13 mouse cellular contexts compared by ENCODE assay signal in the genomic region with DNA sequence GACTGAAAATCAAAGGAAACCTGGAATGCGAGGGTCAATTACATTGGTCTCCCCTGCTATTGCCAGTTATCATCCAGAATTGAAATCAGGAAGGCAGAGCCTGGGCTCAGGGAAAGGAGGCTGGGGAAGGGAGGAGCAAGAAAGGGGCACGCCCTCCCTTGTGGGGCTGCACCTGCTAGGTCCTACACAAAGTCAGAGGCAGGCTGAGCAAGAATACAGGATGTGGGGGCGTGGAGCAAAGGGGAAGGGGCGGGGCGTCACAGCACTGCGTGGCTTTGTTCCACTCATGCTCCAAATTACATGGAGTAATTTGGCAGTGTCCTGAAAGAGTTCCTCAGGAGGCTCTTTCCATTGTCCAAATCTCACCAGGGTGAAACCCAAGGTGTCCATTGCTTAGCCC.
A peak's percentile ranks its signal among the peaks of the same experiment; 100 is the strongest.
DNase-seq lines count a peak whose midpoint lies in the region; ATAC-seq and TF ChIP-seq lines count a peak whose summit lies in the region.
"Had no signal": no experiment of that assay in that cellular context is flagged by ENCODE, and none has a peak within 500 bp of the region (broad histone marks: within the 10 kb centered on the region; RNA-seq: fewer than 3 reads in every experiment).

No protein-coding gene starts in this region.

- ATAC-seq in forebrain, embryonic 15.5 days (replicated peaks) = peak; percentile 64
- peak; percentile 71 for ATAC-seq in midbrain, embryonic 16.5 days
- no peak for ATAC-seq in erythroblast, adult 5-6 weeks (replicated peaks; ENCODE audit: low FRiP score, poor library complexity, severe bottlenecking)
- no peak for ATAC-seq in intestine, embryonic 15.5 days

- WGBS in forebrain, embryonic 15.5 days = 46% methylated on average over 6 of the region's 6 CpGs
- WGBS in midbrain, embryonic 16.5 days = 42% methylated on average over 6 of the region's 6 CpGs
- 50% methylated on average over 6 of the region's 6 CpGs for WGBS in cerebellum, adult 2 months
- WGBS in intestine, embryonic 15.5 days = 54% methylated on average over 6 of the region's 6 CpGs

- no peak overlapping the region for H3K4me3 ChIP-seq in forebrain, embryonic 15.5 days
- no peak overlapping the region for H3K4me3 ChIP-seq in midbrain, embryonic 16.5 days (ENCODE audit: low read depth, low read length)
- H3K4me3 ChIP-seq in cerebellum, adult 2 months (replicated peaks; ENCODE audit: insufficient read depth, low read depth, low read length) = no peak overlapping the region
- H3K4me3 ChIP-seq in intestine, embryonic 15.5 days (replicated peaks) = no peak overlapping the region
- H3K4me3 ChIP-seq: embryonic facial prominence, embryonic 13.5 days had no signal

- no peak for TF ChIP-seq POLR2A in cerebellum, adult 2 months (IDR thresholded peaks at IDR 0.05; ENCODE audit: borderline replicate concordance, insufficient read depth, low read length)

- H3K4me2 ChIP-seq in forebrain, embryonic 15.5 days (replicated peaks) = no peak overlapping the region
- no peak overlapping the region for H3K4me2 ChIP-seq in midbrain, embryonic 16.5 days (ENCODE audit: low read length)
- no peak overlapping the region for H3K4me2 ChIP-seq in intestine, embryonic 15.5 days (replicated peaks)
- H3K4me2 ChIP-seq: embryonic facial prominence, embryonic 13.5 days had no signal

- H3K9ac ChIP-seq in forebrain, embryonic 15.5 days (replicated peaks) = no peak overlapping the region
- no peak overlapping the region for H3K9ac ChIP-seq in midbrain, embryonic 16.5 days (ENCODE audit: low read depth, low read length)
- H3K9ac ChIP-seq in intestine, embryonic 15.5 days = no peak overlapping the region
- H3K9ac ChIP-seq: embryonic facial prominence, embryonic 13.5 days had no signal

- H3K4me1 ChIP-seq in forebrain, embryonic 15.5 days = peaks cover 20% of the 10 kb centered on the region
- H3K4me1 ChIP-seq in midbrain, embryonic 16.5 days (ENCODE audit: control insufficient read depth, insufficient read depth, low read length) = peaks cover 11% of the 10 kb centered on the region
- H3K4me1 ChIP-seq in cerebellum, adult 2 months (ENCODE audit: control insufficient read depth, insufficient read depth, low read length) = no peaks in the 10 kb centered on the region
- no peaks in the 10 kb centered on the region for H3K4me1 ChIP-seq in intestine, embryonic 15.5 days (replicated peaks)

- H3K27me3 ChIP-seq in forebrain, embryonic 15.5 days = no peaks in the 10 kb centered on the region
- H3K27me3 ChIP-seq in midbrain, embryonic 16.5 days (ENCODE audit: control insufficient read depth, insufficient read depth, low read depth, low read length) = no peaks in the 10 kb centered on the region
- no peaks in the 10 kb centered on the region for H3K27me3 ChIP-seq in cerebellum, adult 2 months (ENCODE audit: control insufficient read depth, insufficient read depth, low read length)
- H3K27me3 ChIP-seq in intestine, embryonic 15.5 days (replicated peaks) = no peaks in the 10 kb centered on the region
- H3K27me3 ChIP-seq: embryonic facial prominence, embryonic 13.5 days had no signal

- peak; percentile 11 to 14 for DNase-seq in kidney, postnatal 4 days
- no peak for DNase-seq in kidney, postnatal 10 days
- DNase-seq in R1 (ENCODE audit: low read depth, low spot score) = peak; percentile 83
- no peak for DNase-seq in cerebellum, adult 2 months
- DNase-seq: gastrocnemius, postnatal 14 days; heart, postnatal 14 days; kidney, postnatal 14 days; lung, adult 2 months had no signal

- peak overlapping the region; percentile 81 for H3K27ac ChIP-seq in forebrain, embryonic 15.5 days (replicated peaks)
- H3K27ac ChIP-seq in midbrain, embryonic 16.5 days (ENCODE audit: low read length) = peak overlapping the region; percentile 78
- no peak overlapping the region for H3K27ac ChIP-seq in cerebellum, adult 2 months (ENCODE audit: insufficient read depth, low read length)
- H3K27ac ChIP-seq in intestine, embryonic 15.5 days = no peak overlapping the region
- H3K27ac ChIP-seq: embryonic facial prominence, embryonic 13.5 days had no signal

- TF ChIP-seq CTCF in cerebellum, adult 2 months (IDR thresholded peaks at IDR 0.05; ENCODE audit: borderline replicate concordance, insufficient read depth, low read depth, low read length) = no peak

- no peaks in the 10 kb centered on the region for H3K36me3 ChIP-seq in forebrain, embryonic 15.5 days
- H3K36me3 ChIP-seq in midbrain, embryonic 16.5 days (ENCODE audit: control insufficient read depth, insufficient read depth, low read length) = no peaks in the 10 kb centered on the region
- H3K36me3 ChIP-seq in intestine, embryonic 15.5 days = no peaks in the 10 kb centered on the region
- H3K36me3 ChIP-seq: embryonic facial prominence, embryonic 13.5 days had no signal

- H3K9me3 ChIP-seq in forebrain, embryonic 15.5 days = no peaks in the 10 kb centered on the region
- H3K9me3 ChIP-seq in midbrain, embryonic 16.5 days (replicated peaks; ENCODE audit: control insufficient read depth, low read length, poor library complexity, severe bottlenecking) = no peaks in the 10 kb centered on the region
- H3K9me3 ChIP-seq in intestine, embryonic 15.5 days = no peaks in the 10 kb centered on the region
- H3K9me3 ChIP-seq: embryonic facial prominence, embryonic 13.5 days had no signal

Comparison
In these comparisons a context has a peak if more than half of its experiments do, and no peak if none do; other contexts are left out.
1. DNase-seq: peak in kidney, postnatal 4 days (2 of 2) and R1 (single experiment); none in kidney, postnatal 10 days (single experiment) and cerebellum, adult 2 months (0 of 2).
2. ATAC-seq: peak in forebrain, embryonic 15.5 days (single experiment) and midbrain, embryonic 16.5 days (single experiment); none in erythroblast, adult 5-6 weeks (single experiment) and intestine, embryonic 15.5 days (single experiment).
3. H3K27ac ChIP-seq: peak in forebrain, embryonic 15.5 days (single experiment) and midbrain, embryonic 16.5 days (single experiment); none in cerebellum, adult 2 months (single experiment) and intestine, embryonic 15.5 days (single experiment).